Mouse (Mus musculus): ENCODE measurements around the gene Cyp11a1.

The Cyp11a1 gene

DNA sequence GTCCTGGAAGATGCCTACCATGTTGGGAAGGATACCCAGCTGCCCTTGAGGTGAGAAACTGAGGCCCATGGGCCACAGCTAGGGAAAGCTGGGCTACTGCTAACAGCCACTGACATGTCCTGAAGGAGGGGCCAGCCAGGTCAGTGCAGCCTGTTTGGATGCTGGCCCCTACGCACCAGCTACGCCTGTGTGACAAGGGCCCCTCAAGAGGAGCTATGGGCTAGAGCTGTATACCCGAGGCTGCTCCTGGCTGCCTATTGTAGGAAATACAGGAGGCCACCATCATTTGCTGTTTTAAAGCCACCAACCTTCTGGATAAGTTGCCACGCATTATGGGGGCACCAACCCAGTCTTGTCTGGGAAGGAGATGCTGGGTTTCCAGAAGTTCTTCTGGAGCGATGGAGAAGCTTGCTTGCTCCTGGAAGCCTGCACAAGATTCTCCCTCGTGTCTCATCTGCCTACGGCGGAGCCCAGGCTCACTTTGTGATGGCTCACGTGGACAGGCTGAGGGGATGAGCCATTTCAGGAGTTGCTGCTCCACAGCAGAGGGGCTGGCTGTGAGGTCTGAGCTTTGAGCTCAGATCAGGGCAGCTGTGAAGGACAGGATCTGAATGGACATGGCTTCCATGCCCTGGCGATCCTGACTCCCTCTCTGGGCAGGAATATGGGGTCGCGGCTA is 2.3 kb downstream of the Cyp11a1 start:
- DNase-seq (ENCODE audit: low read depth, low spot score) = no peak

DNA sequence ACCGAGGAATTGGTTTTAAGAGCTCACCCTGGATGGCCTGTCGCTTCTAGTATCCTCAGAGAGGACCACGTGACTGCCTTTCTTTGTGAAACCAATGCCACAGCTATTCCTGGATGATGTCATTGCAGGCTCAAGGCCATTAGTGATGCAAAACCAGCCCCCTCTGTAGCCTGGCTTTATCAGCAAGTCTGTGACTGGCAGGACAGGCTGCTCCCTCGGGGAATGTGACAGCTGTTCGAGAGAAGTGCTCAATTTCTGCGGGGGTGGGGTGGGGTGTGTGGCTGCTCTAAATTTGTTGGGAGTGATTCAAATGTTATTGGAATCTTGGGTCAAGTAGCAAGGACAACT is 2.8 kb downstream of the Cyp11a1 start:
- peak; percentile 46 for DNase-seq (ENCODE audit: low read depth, low spot score)

GRCm38 (mm10) chr9:58009588-58009987 is 3.4 kb downstream of the Cyp11a1 start:
- DNase-seq (ENCODE audit: low read depth, low spot score) = no peak

DNA sequence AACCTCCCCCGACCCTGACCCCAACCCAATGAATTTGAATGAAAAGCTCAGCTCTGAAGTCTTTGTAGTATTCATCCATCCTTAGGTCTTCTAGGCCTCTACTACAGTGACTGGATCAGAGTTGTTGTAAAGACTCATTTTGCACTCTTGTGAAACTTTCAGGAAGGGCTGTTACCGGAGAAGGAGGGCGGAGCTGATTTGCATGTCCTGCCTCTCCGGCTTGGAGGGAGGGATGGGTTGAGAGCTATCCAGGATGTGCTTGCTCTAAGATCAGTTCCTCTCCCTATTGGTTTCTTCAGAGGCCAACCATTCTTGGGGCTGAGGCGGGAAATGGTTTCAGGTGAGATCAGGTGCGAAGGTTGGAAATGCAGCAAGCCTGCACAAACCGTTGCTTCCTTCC is 4.8 kb downstream of the Cyp11a1 start:
- no peak for DNase-seq (ENCODE audit: low read depth, low spot score)

- DNase-seq (ENCODE audit: low read depth, low spot score) = no peak
Observed at GRCm38 (mm10) chr9:58011552-58011951, 5.3 kb downstream of the Cyp11a1 start.

- no peak for DNase-seq (ENCODE audit: low read depth, low spot score)
Observed at GRCm38 (mm10) chr9:58012486-58012885, 6.3 kb downstream of the Cyp11a1 start.

- no peak for DNase-seq (ENCODE audit: low read depth, low spot score)
Observed at GRCm38 (mm10) chr9:58012935-58013334, 6.7 kb downstream of the Cyp11a1 start.

DNA sequence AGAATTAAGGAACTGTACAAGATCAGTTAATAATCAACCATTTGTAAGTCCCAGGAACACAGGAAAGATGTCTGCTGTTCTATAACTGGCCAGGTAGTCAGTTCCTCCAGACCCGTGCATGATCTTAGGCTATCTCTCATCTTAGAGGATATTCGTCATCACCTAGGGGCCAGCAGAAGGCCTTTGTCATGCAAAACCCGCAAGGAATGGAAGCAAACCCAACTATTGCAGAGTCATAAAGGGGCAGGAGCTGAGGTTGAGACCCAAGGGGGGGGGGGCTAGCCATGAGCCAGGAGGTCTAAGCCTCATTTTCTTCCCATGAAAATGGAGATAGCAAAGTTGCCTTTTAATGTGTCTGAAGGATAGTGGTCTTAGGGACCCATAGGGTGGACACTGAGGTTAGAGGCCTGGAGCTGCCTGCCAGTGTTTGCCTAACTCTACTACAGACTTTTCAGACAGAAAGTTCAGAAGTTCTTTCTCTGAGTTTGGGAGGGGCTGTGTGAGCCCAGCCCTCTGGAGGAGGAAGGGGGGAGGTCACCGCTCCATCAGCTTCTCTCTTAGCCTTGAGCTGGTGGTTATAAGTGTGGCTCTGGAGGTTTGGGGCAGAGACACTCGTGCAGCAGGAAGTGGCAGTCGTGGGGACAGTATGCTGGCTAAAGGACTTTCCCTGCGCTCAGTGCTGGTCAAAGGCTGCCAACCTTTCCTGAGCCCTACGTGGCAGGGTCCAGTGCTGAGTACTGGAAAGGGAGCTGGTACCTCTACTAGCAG is 8.4 kb downstream of the Cyp11a1 start:
- DNase-seq (ENCODE audit: low read depth, low spot score) = no peak

- no peak for DNase-seq (ENCODE audit: low read depth, low spot score)
Observed at GRCm38 (mm10) chr9:58015856-58016255, 9.6 kb downstream of the Cyp11a1 start.

DNA sequence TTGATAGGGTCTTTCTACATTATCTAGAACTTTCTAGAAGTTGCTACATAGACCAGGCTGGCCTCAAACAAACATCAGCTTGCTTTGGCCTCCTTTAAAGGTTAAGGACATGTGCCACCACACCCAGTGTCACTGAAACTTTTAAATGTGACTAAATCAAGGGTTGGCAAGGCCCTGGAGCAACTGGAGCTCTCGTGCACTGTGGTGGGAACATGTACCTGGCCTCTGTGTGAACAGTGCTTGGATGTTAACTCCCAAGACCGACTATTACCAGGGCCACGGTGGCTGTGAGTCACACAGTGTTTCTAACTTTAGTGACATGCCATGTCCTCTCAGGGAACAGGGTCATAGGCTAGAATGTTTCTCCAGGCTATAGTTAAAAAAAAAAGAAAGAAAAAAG is 10.8 kb downstream of the Cyp11a1 start:
- DNase-seq (ENCODE audit: low read depth, low spot score) = no peak

- DNase-seq (ENCODE audit: low read depth, low spot score) = no peak
Observed at GRCm38 (mm10) chr9:58018385-58018784, 12.2 kb downstream of the Cyp11a1 start.

DNA sequence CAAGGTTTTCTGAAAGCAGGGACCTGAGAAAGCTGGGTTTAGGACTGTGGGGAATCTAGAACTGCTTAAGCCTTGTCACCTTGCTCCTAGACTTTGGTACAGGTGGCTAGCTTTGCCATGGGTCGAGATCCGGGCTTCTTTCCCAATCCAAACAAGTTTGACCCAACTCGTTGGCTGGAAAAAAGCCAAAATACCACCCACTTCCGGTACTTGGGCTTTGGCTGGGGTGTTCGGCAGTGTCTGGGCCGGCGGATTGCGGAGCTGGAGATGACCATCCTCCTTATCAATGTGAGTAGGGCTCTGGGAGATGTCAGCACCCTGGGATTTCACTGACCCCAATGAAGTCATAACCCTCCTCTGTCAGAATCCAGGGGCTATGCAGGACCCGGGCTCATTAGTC is 19.8 kb downstream of the Cyp11a1 start:
- DNase-seq (ENCODE audit: low read depth, low spot score) = no peak

GRCm38 (mm10) chr9:58027426-58028180 is 21.4 kb downstream of the Cyp11a1 start:
- no peak for DNase-seq (ENCODE audit: low read depth, low spot score)

- no peak for DNase-seq (ENCODE audit: low read depth, low spot score)
Observed at GRCm38 (mm10) chr9:58028841-58029240, 22.6 kb downstream of the Cyp11a1 start.

- DNase-seq (ENCODE audit: low read depth, low spot score) = no peak
Observed at GRCm38 (mm10) chr9:58029635-58030034, 23.4 kb downstream of the Cyp11a1 start.

DNA sequence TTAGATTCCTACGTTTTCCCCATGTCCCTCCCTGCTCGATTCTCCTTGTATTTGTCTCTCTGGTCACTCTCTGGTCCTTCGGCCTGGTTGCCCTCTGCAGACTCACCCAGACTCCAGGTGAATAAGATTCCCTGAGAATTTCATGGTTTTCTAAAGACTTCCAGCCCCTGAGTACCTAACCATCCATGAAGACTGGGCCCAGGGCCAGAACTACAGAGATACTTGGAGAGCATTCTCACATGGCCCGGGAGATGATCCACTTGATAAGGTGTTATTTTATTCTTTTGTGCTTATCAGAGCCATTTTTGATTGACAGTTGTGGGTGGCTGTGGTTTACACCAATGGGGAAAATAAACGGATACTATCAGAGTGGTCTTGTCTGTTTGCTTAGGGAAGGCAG is 25.7 kb downstream of the Cyp11a1 start:
- no peak for DNase-seq (ENCODE audit: low read depth, low spot score)

DNA sequence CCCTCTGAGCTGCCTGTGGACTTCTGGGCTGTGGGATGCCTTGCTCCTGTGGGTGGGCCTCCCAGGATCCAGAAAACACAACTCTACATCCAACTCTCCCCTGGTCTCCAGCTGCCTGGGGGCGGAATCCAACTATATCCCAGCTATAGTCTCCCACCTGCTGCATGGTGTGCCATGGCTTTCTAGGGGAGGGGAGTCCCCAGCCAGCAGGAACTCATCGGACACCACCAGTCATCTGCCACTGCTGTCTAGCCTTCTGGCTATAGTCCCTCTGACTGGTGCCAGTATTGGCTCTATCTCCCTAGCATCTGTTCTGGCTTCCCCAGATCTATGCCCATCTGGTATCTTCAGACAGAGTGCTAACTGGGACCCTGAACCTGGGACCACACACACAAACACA is 29.3 kb downstream of the Cyp11a1 start:
- no peak for DNase-seq (ENCODE audit: low read depth, low spot score)

GRCm38 (mm10) chr9:58035951-58036698 is 29.9 kb downstream of the Cyp11a1 start:
- DNase-seq (ENCODE audit: low read depth, low spot score) = no peak

DNA sequence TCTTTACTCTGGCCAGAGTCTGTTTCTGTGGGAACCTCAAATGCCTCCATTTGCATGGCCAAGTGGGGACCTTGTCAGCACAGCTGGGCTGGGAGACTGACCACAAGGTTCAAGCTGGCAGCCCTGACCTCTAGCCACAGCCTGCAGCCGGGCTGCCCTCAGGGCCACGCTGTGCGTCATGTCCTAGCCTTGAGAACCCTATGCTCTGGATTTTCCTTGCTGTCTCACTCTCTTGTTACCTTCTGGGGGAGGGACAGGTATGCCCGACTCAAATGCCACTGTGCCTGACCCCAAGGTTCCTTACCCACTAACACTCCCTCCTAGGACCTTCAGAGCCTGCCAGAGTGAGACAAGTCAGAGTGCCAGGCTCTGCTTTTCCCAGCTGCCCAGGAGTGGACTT is 30.8 kb downstream of the Cyp11a1 start:
- DNase-seq (ENCODE audit: low read depth, low spot score) = no peak

GRCm38 (mm10) chr9:58038500-58039168 is 32.4 kb downstream of the Cyp11a1 start:
- DNase-seq (ENCODE audit: low read depth, low spot score) = peak; percentile 73

- DNase-seq (ENCODE audit: low read depth, low spot score) = no peak
Observed at GRCm38 (mm10) chr9:58040977-58041376, 34.8 kb downstream of the Cyp11a1 start.
